Mouse (Mus musculus): Measurements from ENCODE around the gene Gm12185. TPM values are rescaled to one million over a fixed set of nuclear protein-coding genes. Genes with fewer than 3 reads are reported as not detected.
"Not testable (repeated sequence)": the region's sequence is repeated elsewhere in the genome, so short reads cannot be mapped to it uniquely, and the experiment has no call there.

The Gm12185 gene
- polyA plus RNA-seq, 1 experiment, result not detected

DNA sequence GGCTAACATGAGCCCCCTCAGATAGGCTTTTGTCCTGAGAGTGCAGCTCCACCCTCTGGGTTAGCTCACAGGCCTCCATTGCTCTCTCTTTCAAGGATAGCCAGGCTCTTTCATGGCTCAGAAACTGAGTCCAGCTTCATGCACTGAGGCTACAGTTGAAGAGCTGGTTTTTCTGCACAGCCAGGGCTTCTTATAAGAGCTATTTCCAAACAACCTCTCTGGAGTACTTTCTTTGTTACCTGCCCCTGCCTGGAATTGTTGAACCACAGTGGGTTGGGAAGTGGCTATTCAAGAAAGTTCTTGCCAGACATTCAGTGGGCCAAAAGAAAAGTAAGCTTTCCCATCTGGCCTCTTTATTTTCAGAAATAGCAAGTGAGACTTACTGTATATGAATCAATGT, 52.7 kb downstream of the Gm12185 start:
- H3K27me3 ChIP-seq (ENCODE audit: control insufficient read depth); H3K4me1 ChIP-seq (ENCODE audit: control insufficient read depth); H3K36me3 ChIP-seq (ENCODE audit: control insufficient read depth); H3K9me3 ChIP-seq (ENCODE audit: control insufficient read depth, low read length); H3K4me3 ChIP-seq (replicated peaks): not testable (repeated sequence)

DNA sequence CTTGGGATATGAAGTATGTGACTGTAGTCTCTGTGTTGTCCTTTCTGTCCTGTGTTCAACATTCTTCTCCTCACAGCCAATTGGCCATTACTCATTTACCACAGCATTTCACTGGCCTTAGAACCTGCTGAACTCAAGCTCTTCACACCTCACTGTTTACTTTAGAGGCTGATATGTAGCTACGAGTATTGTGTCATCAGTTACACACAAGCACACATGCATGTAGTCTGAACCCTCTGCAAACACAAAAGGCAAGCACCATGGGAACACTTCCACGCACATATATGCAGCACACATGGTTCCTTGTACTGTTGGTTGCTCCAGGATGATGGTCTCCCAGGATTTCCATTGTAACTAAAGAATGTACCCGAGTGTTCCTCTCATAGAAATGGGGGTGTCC, 56.7 kb downstream of the Gm12185 start:
- not testable (repeated sequence) for H3K4me1 ChIP-seq (ENCODE audit: control insufficient read depth); H3K4me3 ChIP-seq (replicated peaks); H3K36me3 ChIP-seq (ENCODE audit: control insufficient read depth); H3K27me3 ChIP-seq (ENCODE audit: control insufficient read depth); H3K9me3 ChIP-seq (ENCODE audit: control insufficient read depth, low read length)

DNA sequence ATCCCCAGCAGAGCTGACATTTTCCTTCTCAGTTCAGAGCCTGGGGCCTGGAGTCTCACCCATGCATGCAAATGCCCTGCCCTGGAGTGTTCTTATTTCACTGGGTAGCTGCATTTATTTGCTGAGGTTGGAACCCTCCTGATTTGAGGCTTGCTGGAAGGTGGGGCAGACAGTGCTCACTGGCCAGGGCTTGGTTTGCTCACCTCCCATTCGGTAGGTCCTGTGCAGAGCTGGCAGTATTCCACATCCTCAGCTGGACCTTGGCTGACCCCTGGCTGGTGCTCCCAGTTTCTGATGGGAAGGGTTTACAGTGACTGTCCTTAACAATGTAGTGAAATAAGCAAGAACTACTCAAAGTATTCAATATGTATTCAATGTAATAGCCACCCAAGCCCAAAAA, 58.1 kb downstream of the Gm12185 start:
- H3K36me3 ChIP-seq (ENCODE audit: control insufficient read depth); H3K27me3 ChIP-seq (ENCODE audit: control insufficient read depth); H3K4me1 ChIP-seq (ENCODE audit: control insufficient read depth); H3K4me3 ChIP-seq (replicated peaks); H3K9me3 ChIP-seq (ENCODE audit: control insufficient read depth, low read length): not testable (repeated sequence)

DNA sequence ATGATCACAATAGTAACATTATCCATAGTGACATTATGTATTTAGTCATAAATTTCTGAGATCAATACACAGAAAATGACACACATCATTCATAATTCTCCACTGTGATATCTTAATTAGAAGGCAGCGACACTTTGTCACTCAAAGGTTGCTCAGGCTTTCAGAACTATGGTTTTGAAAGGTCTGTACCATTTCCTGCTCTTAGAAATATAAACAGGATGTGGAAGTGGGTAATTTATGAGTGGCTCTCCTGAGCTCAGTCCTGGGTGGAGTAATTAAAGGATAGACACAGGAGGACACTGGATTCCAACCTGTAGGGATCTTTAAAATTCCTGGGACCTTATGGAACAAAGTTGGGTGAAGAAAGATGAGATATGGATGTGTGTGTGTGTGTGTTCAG, 58.6 kb downstream of the Gm12185 start:
- H3K36me3 ChIP-seq (ENCODE audit: control insufficient read depth); H3K27me3 ChIP-seq (ENCODE audit: control insufficient read depth); H3K4me3 ChIP-seq (replicated peaks); H3K4me1 ChIP-seq (ENCODE audit: control insufficient read depth); H3K9me3 ChIP-seq (ENCODE audit: control insufficient read depth, low read length): not testable (repeated sequence)

DNA sequence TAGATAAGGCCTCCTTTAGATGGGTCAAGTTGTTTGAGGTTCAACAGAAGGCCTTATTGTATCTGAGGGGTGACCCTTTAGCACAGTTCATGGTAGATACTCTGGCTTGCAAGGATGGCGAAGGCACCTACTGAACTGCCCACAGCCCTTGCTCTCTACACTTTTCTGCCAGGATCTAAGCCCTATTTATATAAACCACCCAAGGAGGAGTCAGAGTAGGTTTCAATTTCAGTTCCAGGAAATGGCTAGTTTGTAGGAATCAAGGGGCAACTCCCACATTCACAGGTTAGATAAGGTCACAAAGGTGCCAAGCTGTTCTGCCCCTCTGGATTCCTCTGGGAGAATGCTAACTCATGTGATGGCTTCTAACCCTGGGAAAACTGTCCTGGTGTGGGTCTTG, 64.0 kb downstream of the Gm12185 start:
- H3K4me3 ChIP-seq (replicated peaks); H3K27me3 ChIP-seq (ENCODE audit: control insufficient read depth); H3K4me1 ChIP-seq (ENCODE audit: control insufficient read depth); H3K36me3 ChIP-seq (ENCODE audit: control insufficient read depth); H3K9me3 ChIP-seq (ENCODE audit: control insufficient read depth, low read length): not testable (repeated sequence)

DNA sequence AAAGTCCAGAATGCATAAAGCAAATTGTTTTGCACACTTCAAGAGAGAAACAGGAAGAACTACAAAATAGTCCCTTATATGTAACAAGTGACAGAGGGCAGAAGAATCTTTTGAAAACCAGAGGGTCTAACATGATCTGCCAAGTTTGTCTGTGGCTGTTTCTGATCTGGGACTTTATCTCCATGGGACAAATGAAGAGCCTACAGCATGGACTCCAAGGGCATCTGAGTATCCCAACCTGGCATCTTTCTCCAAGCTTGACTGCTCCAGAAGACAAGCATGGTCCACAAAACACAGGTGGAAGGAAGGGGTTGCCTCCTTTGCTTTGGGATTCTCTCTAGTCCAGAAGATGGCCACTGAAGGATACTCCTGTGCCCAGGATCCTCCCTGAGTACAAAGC, 65.6 kb downstream of the Gm12185 start:
- H3K9me3 ChIP-seq (ENCODE audit: control insufficient read depth, low read length); H3K27me3 ChIP-seq (ENCODE audit: control insufficient read depth); H3K36me3 ChIP-seq (ENCODE audit: control insufficient read depth); H3K4me3 ChIP-seq (replicated peaks); H3K4me1 ChIP-seq (ENCODE audit: control insufficient read depth): not testable (repeated sequence)

DNA sequence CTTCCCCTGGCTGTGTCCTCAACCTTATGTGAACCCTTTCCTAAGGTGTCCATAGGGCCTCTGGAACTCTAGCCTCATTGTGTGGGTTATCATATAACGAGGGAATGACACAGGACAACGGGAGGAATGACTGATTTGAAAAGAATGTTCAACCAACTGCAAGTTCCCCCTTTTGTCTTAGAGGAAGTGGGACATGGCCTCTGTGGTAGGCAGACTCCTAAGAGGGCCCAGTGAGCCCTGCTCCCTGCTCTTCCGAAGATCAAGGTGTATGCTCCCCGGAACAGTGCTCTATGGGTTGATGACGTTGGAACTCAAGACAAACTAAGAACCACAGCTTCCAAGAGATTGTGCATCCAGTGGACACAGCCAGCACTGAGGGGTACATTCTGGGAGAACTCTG, 68.2 kb downstream of the Gm12185 start:
- H3K9me3 ChIP-seq (ENCODE audit: control insufficient read depth, low read length); H3K4me3 ChIP-seq (replicated peaks); H3K4me1 ChIP-seq (ENCODE audit: control insufficient read depth); H3K36me3 ChIP-seq (ENCODE audit: control insufficient read depth); H3K27me3 ChIP-seq (ENCODE audit: control insufficient read depth): not testable (repeated sequence)

DNA sequence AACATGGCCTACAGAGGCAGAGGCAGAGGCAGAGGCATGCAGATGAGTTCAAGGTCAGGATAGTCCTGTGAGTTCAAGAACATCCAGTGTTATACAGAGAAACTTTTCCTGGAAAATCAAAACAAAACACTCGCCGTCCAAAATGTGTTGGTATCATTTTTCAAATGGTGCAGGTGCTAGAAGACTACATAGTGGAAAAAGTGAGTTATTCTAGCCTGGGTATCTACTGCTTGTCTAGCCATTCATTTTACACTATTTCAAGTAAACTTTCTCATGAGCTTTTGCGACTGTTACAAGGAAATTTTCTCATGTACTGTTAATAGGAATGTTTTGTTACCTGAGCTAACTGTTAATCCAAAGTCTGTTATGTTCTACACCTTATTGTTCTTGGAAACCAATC, 73.6 kb downstream of the Gm12185 start:
- TF ChIP-seq GATA1 (IDR thresholded peaks at IDR 0.05; ENCODE audit: low read length) (no peak), TAL1 (IDR thresholded peaks at IDR 0.05; ENCODE audit: low read length) (no peak)
- Histone ChIP-seq H3K4me3 (replicated peaks) (no peak overlapping the region), H3K27me3 (ENCODE audit: control insufficient read depth) (no peaks in the 10 kb centered on the region), H3K36me3 (ENCODE audit: control insufficient read depth) (no peaks in the 10 kb centered on the region), H3K9me3 (ENCODE audit: control insufficient read depth, low read length) (no peaks in the 10 kb centered on the region), H3K4me1 (ENCODE audit: control insufficient read depth) (no peaks in the 10 kb centered on the region)

DNA sequence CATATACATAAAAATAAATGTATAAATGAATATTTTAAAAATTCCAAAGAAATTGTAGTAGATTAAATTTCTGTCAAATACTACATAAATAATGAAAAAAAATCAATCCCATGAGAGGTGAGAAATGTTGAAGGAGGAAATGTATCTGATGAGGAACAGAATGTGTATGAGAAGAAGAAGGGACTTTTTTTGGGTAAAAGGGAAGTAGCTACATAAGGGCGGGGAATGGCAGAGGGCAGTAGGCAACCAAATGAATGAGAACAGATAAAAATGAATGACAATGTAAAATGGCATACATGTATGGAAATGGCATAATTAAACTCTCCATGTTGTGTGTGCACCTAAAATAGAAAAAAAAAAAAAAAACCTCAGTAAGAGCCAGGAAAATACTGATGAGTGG, 78.4 kb downstream of the Gm12185 start:
- Histone ChIP-seq H3K4me1 (ENCODE audit: control insufficient read depth) (no peaks in the 10 kb centered on the region), H3K27me3 (ENCODE audit: control insufficient read depth) (no peaks in the 10 kb centered on the region), H3K9me3 (ENCODE audit: control insufficient read depth, low read length) (no peaks in the 10 kb centered on the region), H3K36me3 (ENCODE audit: control insufficient read depth) (no peaks in the 10 kb centered on the region), H3K4me3 (replicated peaks) (no peak overlapping the region)
- no peak for TF ChIP-seq TAL1 (IDR thresholded peaks at IDR 0.05; ENCODE audit: low read length)
- no peak for TF ChIP-seq GATA1 (IDR thresholded peaks at IDR 0.05; ENCODE audit: low read length)

DNA sequence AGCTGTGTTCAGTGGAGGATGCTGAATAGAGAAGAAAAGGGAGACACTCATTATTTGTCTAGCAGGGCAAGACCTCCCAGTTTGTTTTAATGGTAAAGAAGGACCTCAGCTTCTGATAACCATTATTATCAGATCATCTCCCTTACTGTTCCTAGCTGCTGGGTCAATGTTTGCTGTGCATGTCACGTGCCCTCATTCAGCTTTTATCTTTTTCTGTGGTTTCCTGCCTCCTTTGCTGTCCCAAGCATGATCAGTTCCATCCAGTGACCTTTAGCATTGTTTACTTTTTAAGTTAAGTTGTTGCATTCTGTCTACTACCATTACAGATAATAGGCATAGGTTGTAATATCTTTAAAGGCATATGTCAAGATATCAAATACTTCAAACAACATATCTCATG, 83.6 kb downstream of the Gm12185 start:
- TF ChIP-seq GATA1 (IDR thresholded peaks at IDR 0.05; ENCODE audit: low read length), result no peak
- TF ChIP-seq TAL1 (IDR thresholded peaks at IDR 0.05; ENCODE audit: low read length), result no peak
- Histone ChIP-seq H3K4me3 (replicated peaks) (no peak overlapping the region), H3K27me3 (ENCODE audit: control insufficient read depth) (no peaks in the 10 kb centered on the region), H3K9me3 (ENCODE audit: control insufficient read depth, low read length) (no peaks in the 10 kb centered on the region), H3K4me1 (ENCODE audit: control insufficient read depth) (no peaks in the 10 kb centered on the region), H3K36me3 (ENCODE audit: control insufficient read depth) (no peaks in the 10 kb centered on the region)

DNA sequence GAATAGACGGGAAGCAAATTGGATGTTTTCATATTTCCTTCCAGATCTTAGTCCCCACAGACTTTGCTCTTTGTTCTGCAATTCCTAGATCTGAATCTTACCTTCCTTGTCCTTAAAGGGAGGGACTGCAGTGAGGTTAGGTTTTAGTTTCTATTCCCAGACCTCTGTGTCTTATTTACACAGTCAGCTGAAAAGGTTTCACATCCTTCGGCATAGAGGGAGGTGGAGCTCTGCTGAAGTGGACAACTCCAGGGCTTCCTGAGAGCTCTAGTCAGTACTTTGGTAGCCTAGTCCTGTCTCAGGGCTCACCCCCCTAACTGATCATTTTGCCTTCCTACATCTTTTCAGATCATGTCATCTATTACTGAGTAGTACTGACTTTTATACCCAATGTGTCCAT, 90.0 kb downstream of the Gm12185 start, which contains the start of gene Gm5431:
Gene Gm5431, minus strand, starts transcription at position 194 of the 400 bp plus-strand sequence.
- no peaks in the 10 kb centered on the region for H3K36me3 ChIP-seq (ENCODE audit: control insufficient read depth)
- TF ChIP-seq GATA1 (IDR thresholded peaks at IDR 0.05; ENCODE audit: low read length) (no peak), TAL1 (IDR thresholded peaks at IDR 0.05; ENCODE audit: low read length) (no peak)
- no peaks in the 10 kb centered on the region for H3K4me1 ChIP-seq (ENCODE audit: control insufficient read depth)
- H3K4me3 ChIP-seq (replicated peaks), result no peak within 1 kb of the TSS
- H3K9me3 ChIP-seq (ENCODE audit: control insufficient read depth, low read length), result no peaks in the 10 kb centered on the region
- H3K27me3 ChIP-seq (ENCODE audit: control insufficient read depth), result no peaks in the 10 kb centered on the region

DNA sequence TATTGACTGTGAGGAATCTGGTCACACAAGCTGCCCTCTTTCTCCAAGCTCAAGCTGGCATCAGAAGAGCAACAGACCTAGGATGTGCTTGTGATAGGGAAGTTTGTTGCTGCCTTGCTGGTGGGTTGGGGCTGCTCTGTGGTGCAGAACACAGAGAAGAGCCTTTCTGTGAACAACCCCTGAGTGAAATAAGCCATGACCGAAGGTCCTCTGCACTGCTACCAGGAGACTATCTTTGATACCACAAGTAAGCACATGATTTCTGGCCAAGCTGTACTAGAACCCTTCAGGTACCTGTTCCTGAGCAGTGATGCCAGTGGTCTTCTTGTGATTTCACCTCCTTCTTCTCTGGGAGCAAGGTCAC, 90.5 kb downstream of the Gm12185 start:
- not testable (repeated sequence) for H3K4me3 ChIP-seq (replicated peaks); H3K27me3 ChIP-seq (ENCODE audit: control insufficient read depth); H3K4me1 ChIP-seq (ENCODE audit: control insufficient read depth); H3K36me3 ChIP-seq (ENCODE audit: control insufficient read depth); H3K9me3 ChIP-seq (ENCODE audit: control insufficient read depth, low read length)

DNA sequence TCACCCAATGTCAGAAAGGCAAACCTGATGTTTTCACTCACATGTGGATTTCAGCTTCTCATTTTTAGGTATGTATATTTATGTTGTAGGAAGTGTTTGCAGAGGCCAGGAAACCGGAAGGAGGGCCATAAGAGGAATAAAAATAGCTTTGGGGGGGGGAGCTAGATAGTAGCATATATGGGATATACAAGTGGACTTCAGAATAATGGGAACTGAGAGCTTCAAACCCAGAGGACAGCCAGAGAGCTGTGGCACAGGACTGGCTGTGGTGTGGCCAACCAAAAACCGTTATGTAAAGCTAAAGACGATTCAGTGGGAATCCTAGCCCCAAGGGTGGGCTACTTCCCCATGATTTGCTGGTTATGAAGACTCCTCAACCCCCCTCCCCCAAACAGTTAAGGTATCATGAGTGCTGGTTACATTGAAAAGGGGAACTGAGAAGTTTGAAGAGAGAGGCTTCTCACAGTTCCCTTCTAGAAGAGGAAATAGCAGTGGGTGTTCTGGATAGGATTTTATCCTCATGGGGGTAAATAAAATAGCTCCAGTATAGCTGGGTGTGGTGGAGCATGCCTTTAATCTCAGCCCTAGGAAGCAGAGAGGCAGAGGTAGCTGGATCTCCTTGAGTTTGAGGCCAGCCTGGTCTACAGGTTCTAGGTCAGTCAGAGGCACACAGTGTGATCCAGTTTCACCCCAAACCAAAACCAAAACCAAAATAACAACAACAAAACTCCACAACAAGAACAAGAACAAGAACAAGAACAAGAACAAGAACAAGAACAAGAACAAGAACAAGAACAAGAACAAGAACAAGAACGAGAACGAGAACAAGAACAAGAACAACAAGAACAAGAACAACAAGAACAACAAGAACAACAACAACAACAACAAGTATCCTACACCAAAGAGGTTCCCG, 91.1 kb downstream of the Gm12185 start:
- not testable (repeated sequence) for H3K27me3 ChIP-seq (ENCODE audit: control insufficient read depth); H3K36me3 ChIP-seq (ENCODE audit: control insufficient read depth); H3K4me3 ChIP-seq (replicated peaks); H3K9me3 ChIP-seq (ENCODE audit: control insufficient read depth, low read length); H3K4me1 ChIP-seq (ENCODE audit: control insufficient read depth)

Data from erythroblast, embryonic 14.5 days (primary cell).